Mouse (Mus musculus) limb, embryonic 14.5 days (tissue): Measurements from ENCODE around the gene Nav3. TPM values are rescaled to one million over a fixed set of nuclear protein-coding genes. Genes with fewer than 3 reads are reported as not detected.

ENCODE experiments used
- ATAC-seq: fragments of 200-750 bp; cut with Nextera tagmentation; 2 replicates; pipeline ENCODE4 v1.8.0; 2017; ENCODE audit warnings: low read depth, moderate number of reproducible peaks, moderate TSS enrichment; ENCODE audit not compliant: low FRiP score
- DNase-seq: peaks from one replicate; pipeline ENCODE4 v3.0.0-alpha.2; 2015; ENCODE audit warnings: low spot score
- H3K27ac ChIP-seq: fragments of 300-500 bp; sonication (generic); replicated peaks from 2 replicates; pipeline ENCODE4 v1.5.1; 2014; ENCODE audit warnings: low read depth, mild to moderate bottlenecking, low read length, moderate library complexity, mixed read lengths
- H3K27me3 ChIP-seq: fragments of 300-500 bp; sonication (generic); 2 replicates; pipeline ENCODE4 v1.6.1; 2014; ENCODE audit warnings: low read length, mixed read lengths; ENCODE audit not compliant: control insufficient read depth, insufficient read depth
- H3K36me3 ChIP-seq: fragments of 300-500 bp; sonication (generic); 2 replicates; pipeline ENCODE4 v1.6.1; 2014; ENCODE audit warnings: mild to moderate bottlenecking, low read length, moderate library complexity, mixed read lengths; ENCODE audit not compliant: control insufficient read depth, insufficient read depth
- H3K4me1 ChIP-seq: fragments of 300-500 bp; sonication (generic); 2 replicates; pipeline ENCODE4 v1.6.1; 2014; ENCODE audit warnings: antibody characterized with exemption, low read length, mixed read lengths; ENCODE audit not compliant: control insufficient read depth, insufficient read depth
- H3K4me2 ChIP-seq: fragments of 300-500 bp; sonication (generic); replicated peaks from 2 replicates; pipeline ENCODE4 v1.6.1; 2014; ENCODE audit warnings: low read depth, mild to moderate bottlenecking, low read length, moderate library complexity; ENCODE audit not compliant: severe bottlenecking
- H3K4me3 ChIP-seq: fragments of 300-500 bp; sonication (generic); replicated peaks from 2 replicates; pipeline ENCODE4 v1.5.1; 2014; ENCODE audit warnings: low read length
- H3K9ac ChIP-seq: fragments of 300-500 bp; sonication (generic); 2 replicates; pipeline ENCODE4 v1.6.1; 2014; ENCODE audit warnings: mild to moderate bottlenecking, low read depth, low read length, moderate library complexity; ENCODE audit not compliant: severe bottlenecking
- H3K9me3 ChIP-seq: fragments of 300-500 bp; sonication (generic); 2 replicates; pipeline ENCODE4 v1.6.1; 2016; ENCODE audit warnings: low read length; ENCODE audit not compliant: control insufficient read depth
- POLR2A ChIP-seq: fragments of 200-500 bp; IDR thresholded peaks from 2 replicates; pipeline ENCODE4 v1.8.0; 2012; ENCODE audit warnings: inconsistent platforms, mild to moderate bottlenecking, moderate library complexity, borderline replicate concordance; ENCODE audit not compliant: insufficient read depth, insufficient read length; ENCODE audit errors: extremely low read depth
- WGBS: fragments of 180-500 bp; shearing (Covaris S2); extraction: QIAGEN DNeasy Blood & Tissue Kit; methylation state at CpG from one replicate; pipeline ENCODE4 v1.1.7; 2014; 5-methylcytosine and 5-hydroxymethylcytosine counted together
- polyA plus RNA-seq, 2 experiments: library from polyadenylated mRNA; depleted of rRNA in 1 of 2; stranded (reverse) in 1 of 2; unstranded in 1 of 2; fragments of >200 nt; fragmentation: Nextera tagmentation in 1 of 2; extraction: Ambion mirVana in 1 of 2; gene quantifications; 2 replicates each; pipeline versions ENCODE4 v1.2.1 to v1.2.3; 2012 to 2014

Gene Nav3
- polyA plus RNA-seq, 2 experiments: 6.6 to 7.5 TPM

GRCm38 (mm10) chr10:110186242-110186641 is 269.8 kb downstream of the Nav3 start:
- H3K9me3 ChIP-seq: no peaks in the 10 kb centered on the region
- no peaks in the 10 kb centered on the region for H3K36me3 ChIP-seq
- H3K4me1 ChIP-seq: no peaks in the 10 kb centered on the region
- H3K27me3 ChIP-seq: no peaks in the 10 kb centered on the region
- no peak for TF ChIP-seq POLR2A
- WGBS: 46% methylated on average over 1 of the region's 1 CpGs
- H3K4me2 ChIP-seq: no peak overlapping the region
- no peak overlapping the region for H3K4me3 ChIP-seq
- ATAC-seq (no peak), DNase-seq (no peak)
- no peak overlapping the region for H3K9ac ChIP-seq
- no peak overlapping the region for H3K27ac ChIP-seq

GRCm38 (mm10) chr10:110175874-110176273 is 280.1 kb downstream of the Nav3 start:
- H3K36me3 ChIP-seq: no peaks in the 10 kb centered on the region
- no peak overlapping the region for H3K27ac ChIP-seq
- ATAC-seq (no peak), DNase-seq (no peak)
- H3K9me3 ChIP-seq: no peaks in the 10 kb centered on the region
- no peak overlapping the region for H3K4me2 ChIP-seq
- no peak overlapping the region for H3K4me3 ChIP-seq
- H3K4me1 ChIP-seq: no peaks in the 10 kb centered on the region
- no peak for TF ChIP-seq POLR2A
- H3K27me3 ChIP-seq: no peaks in the 10 kb centered on the region
- WGBS: 71% methylated on average over 5 of the region's 5 CpGs
- no peak overlapping the region for H3K9ac ChIP-seq

GRCm38 (mm10) chr10:110169416-110169815 is 286.6 kb downstream of the Nav3 start:
- TF ChIP-seq POLR2A: no peak
- Histone ChIP-seq H3K9ac (no peak overlapping the region), H3K4me3 (no peak overlapping the region), H3K4me2 (no peak overlapping the region), H3K36me3 (no peaks in the 10 kb centered on the region), H3K9me3 (no peaks in the 10 kb centered on the region), H3K27me3 (no peaks in the 10 kb centered on the region), H3K27ac (no peak overlapping the region), H3K4me1 (no peaks in the 10 kb centered on the region)
- whole genome bisulfite sequencing: 80% methylated on average over 6 of the region's 6 CpGs
- DNase-seq: no peak
- ATAC-seq: no peak

- no peak overlapping the region for H3K4me2 ChIP-seq
- H3K4me1 ChIP-seq: no peaks in the 10 kb centered on the region
- no peak for DNase-seq
- H3K27me3 ChIP-seq: no peaks in the 10 kb centered on the region
- no peaks in the 10 kb centered on the region for H3K36me3 ChIP-seq
- no peak for TF ChIP-seq POLR2A
- no peaks in the 10 kb centered on the region for H3K9me3 ChIP-seq
- H3K9ac ChIP-seq: no peak overlapping the region
- H3K4me3 ChIP-seq: no peak overlapping the region
- no peak for ATAC-seq
- WGBS: 64% methylated on average over 2 of the region's 2 CpGs
- H3K27ac ChIP-seq: no peak overlapping the region
Measured at GRCm38 (mm10) chr10:110168892-110169291, 287.1 kb downstream of the Nav3 start.

GRCm38 (mm10) chr10:110162596-110162995 is 293.4 kb downstream of the Nav3 start:
- Histone ChIP-seq H3K27ac (no peak overlapping the region), H3K27me3 (no peaks in the 10 kb centered on the region), H3K9me3 (no peaks in the 10 kb centered on the region), H3K4me3 (no peak overlapping the region), H3K9ac (no peak overlapping the region), H3K4me2 (no peak overlapping the region), H3K36me3 (no peaks in the 10 kb centered on the region), H3K4me1 (no peaks in the 10 kb centered on the region)
- no peak for TF ChIP-seq POLR2A
- DNase-seq (no peak), ATAC-seq (no peak)

GRCm38 (mm10) chr10:110160894-110161293 is 295.1 kb downstream of the Nav3 start:
- no peak overlapping the region for H3K27ac ChIP-seq
- H3K27me3 ChIP-seq: no peaks in the 10 kb centered on the region
- H3K4me1 ChIP-seq: no peaks in the 10 kb centered on the region
- no peaks in the 10 kb centered on the region for H3K9me3 ChIP-seq
- DNase-seq (peak; percentile 30), ATAC-seq (0 out of 2 replicates have a peak, but pooled peaks have one; percentile 23)
- no peak overlapping the region for H3K4me2 ChIP-seq
- no peaks in the 10 kb centered on the region for H3K36me3 ChIP-seq
- no peak overlapping the region for H3K4me3 ChIP-seq
- 46% methylated on average over 5 of the region's 5 CpGs for WGBS
- H3K9ac ChIP-seq: no peak overlapping the region
- no peak for TF ChIP-seq POLR2A
